Mouse (Mus musculus) midbrain, embryonic 13.5 days (tissue): ENCODE results near the gene Izumo4. TPM values are rescaled to one million over a fixed set of nuclear protein-coding genes. Genes with fewer than 3 reads are reported as not detected.
A peak's percentile ranks its signal among the peaks of the same experiment; 100 is the strongest.

Experiments used
- ATAC-seq: fragments of 200-750 bp; cut with Nextera tagmentation; 2 replicates; pipeline ENCODE4 v1.8.0; 2017; ENCODE audit warnings: mild to moderate bottlenecking, moderate TSS enrichment, moderate library complexity
- H3K27ac ChIP-seq: fragments of 300-500 bp; sonication (generic); 2 replicates; pipeline ENCODE4 v1.5.1; 2015; ENCODE audit warnings: inconsistent platforms, mild to moderate bottlenecking, moderate library complexity
- H3K27me3 ChIP-seq: fragments of 300-500 bp; sonication (generic); 2 replicates; pipeline ENCODE4 v1.6.1; 2015; ENCODE audit warnings: mild to moderate bottlenecking, inconsistent platforms
- H3K36me3 ChIP-seq: fragments of 300-500 bp; sonication (generic); 2 replicates; pipeline ENCODE4 v1.6.1; 2015; ENCODE audit warnings: mild to moderate bottlenecking, inconsistent platforms
- H3K4me1 ChIP-seq: fragments of 300-500 bp; sonication (generic); replicated peaks from 2 replicates; pipeline ENCODE4 v1.6.1; 2015; ENCODE audit warnings: inconsistent platforms
- H3K4me2 ChIP-seq: fragments of 300-500 bp; sonication (generic); replicated peaks from 2 replicates; pipeline ENCODE4 v1.6.1; 2015; ENCODE audit warnings: moderate library complexity, mild to moderate bottlenecking, inconsistent platforms
- H3K4me3 ChIP-seq: fragments of 300-500 bp; sonication (generic); replicated peaks from 2 replicates; pipeline ENCODE4 v1.5.1; 2015; ENCODE audit warnings: mild to moderate bottlenecking, inconsistent platforms
- H3K9ac ChIP-seq: fragments of 300-500 bp; sonication (generic); replicated peaks from 2 replicates; pipeline ENCODE4 v1.6.1; 2015; ENCODE audit warnings: mild to moderate bottlenecking, inconsistent platforms
- H3K9me3 ChIP-seq: fragments of 300-500 bp; sonication (generic); 2 replicates; pipeline ENCODE4 v1.6.1; 2016; ENCODE audit warnings: mild to moderate bottlenecking, inconsistent platforms
- WGBS: fragments of 180-500 bp; shearing (Covaris S2); methylation state at CpG from one replicate; pipeline ENCODE4 v1.1.7; 2015; 5-methylcytosine and 5-hydroxymethylcytosine counted together
- polyA plus RNA-seq: library from polyadenylated mRNA; unstranded; fragments of >200 nt; fragmentation: Nextera tagmentation; extraction: Ambion mirVana; gene quantifications from 2 replicates; pipeline ENCODE4 v1.2.1, GENCODE M21; 2015

The Izumo4 gene
- polyA plus RNA-seq, 1 experiment from 2014 or later, result 39.2 TPM

GRCm38 (mm10) chr10:80679556-80680259, 22.3 kb upstream of the Izumo4 start:
- peak overlapping the region; percentile 98; the same call in 1 of the 2 replicates for H3K27ac ChIP-seq
- peaks cover 39% of the 10 kb centered on the region for H3K4me1 ChIP-seq
- no peak overlapping the region for H3K4me3 ChIP-seq
- H3K4me2 ChIP-seq, result no peak overlapping the region
- peaks cover 16% of the 10 kb centered on the region for H3K36me3 ChIP-seq
- H3K9ac ChIP-seq, result peak overlapping the region; percentile 41
- no peaks in the 10 kb centered on the region for H3K9me3 ChIP-seq
- no peak for ATAC-seq
- WGBS, result 61% methylated on average over 9 of the region's 9 CpGs
- no peaks in the 10 kb centered on the region for H3K27me3 ChIP-seq

GRCm38 (mm10) chr10:80680260-80680696, 21.7 kb upstream of the Izumo4 start:
- 88% methylated on average over 2 of the region's 2 CpGs for WGBS
- Histone ChIP-seq H3K36me3 (peaks cover 22% of the 10 kb centered on the region), H3K9me3 (no peaks in the 10 kb centered on the region), H3K4me1 (peaks cover 34% of the 10 kb centered on the region), H3K4me3 (no peak overlapping the region), H3K27ac (no peak overlapping the region), H3K27me3 (no peaks in the 10 kb centered on the region), H3K4me2 (no peak overlapping the region), H3K9ac (no peak overlapping the region)
- no peak for ATAC-seq

- Histone ChIP-seq H3K4me1 (peaks cover 29% of the 10 kb centered on the region), H3K4me3 (no peak overlapping the region), H3K9me3 (no peaks in the 10 kb centered on the region), H3K27me3 (no peaks in the 10 kb centered on the region), H3K9ac (no peak overlapping the region), H3K4me2 (no peak overlapping the region), H3K36me3 (peaks cover 39% of the 10 kb centered on the region), H3K27ac (no peak overlapping the region)
- ATAC-seq, result no peak
- 95% methylated on average over 6 of the region's 6 CpGs for WGBS
Measured at GRCm38 (mm10) chr10:80682003-80682402, 20.0 kb upstream of the Izumo4 start.

GRCm38 (mm10) chr10:80683647-80684046, 18.3 kb upstream of the Izumo4 start:
- Histone ChIP-seq H3K27ac (no peak overlapping the region), H3K4me3 (no peak overlapping the region), H3K4me1 (peaks cover 13% of the 10 kb centered on the region), H3K4me2 (no peak overlapping the region), H3K9ac (no peak overlapping the region), H3K27me3 (no peaks in the 10 kb centered on the region), H3K9me3 (no peaks in the 10 kb centered on the region), H3K36me3 (peaks cover 53% of the 10 kb centered on the region)
- ATAC-seq, result no peak
- 92% methylated on average over 1 of the region's 1 CpGs for WGBS

DNA sequence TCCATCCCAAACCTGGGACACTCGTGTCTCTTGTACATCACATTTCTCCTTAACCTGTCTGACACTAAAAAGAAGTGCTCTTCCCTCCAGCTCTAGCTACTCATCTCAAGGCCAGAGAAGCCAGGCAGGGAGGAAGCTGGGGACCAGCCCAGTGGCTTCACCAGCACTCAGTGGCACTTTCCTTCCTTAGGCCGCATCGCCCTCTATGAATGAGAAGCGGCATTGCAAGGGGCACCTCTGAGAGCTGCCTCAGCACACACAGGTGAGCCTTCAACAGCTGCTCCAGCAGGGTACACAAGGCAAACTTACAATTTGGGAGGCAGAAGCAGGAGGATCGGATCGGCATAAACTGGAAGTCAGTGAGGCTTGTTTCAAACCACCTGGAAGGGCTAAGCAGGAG, 17.8 kb upstream of the Izumo4 start:
- H3K27ac ChIP-seq, result no peak overlapping the region
- H3K9me3 ChIP-seq, result no peaks in the 10 kb centered on the region
- ATAC-seq, result no peak
- no peaks in the 10 kb centered on the region for H3K27me3 ChIP-seq
- no peak overlapping the region for H3K4me2 ChIP-seq
- H3K4me3 ChIP-seq, result no peak overlapping the region
- H3K4me1 ChIP-seq, result peaks cover 7% of the 10 kb centered on the region
- WGBS, result 54% methylated on average over 6 of the region's 6 CpGs
- H3K9ac ChIP-seq, result no peak overlapping the region
- H3K36me3 ChIP-seq, result peaks cover 58% of the 10 kb centered on the region

DNA sequence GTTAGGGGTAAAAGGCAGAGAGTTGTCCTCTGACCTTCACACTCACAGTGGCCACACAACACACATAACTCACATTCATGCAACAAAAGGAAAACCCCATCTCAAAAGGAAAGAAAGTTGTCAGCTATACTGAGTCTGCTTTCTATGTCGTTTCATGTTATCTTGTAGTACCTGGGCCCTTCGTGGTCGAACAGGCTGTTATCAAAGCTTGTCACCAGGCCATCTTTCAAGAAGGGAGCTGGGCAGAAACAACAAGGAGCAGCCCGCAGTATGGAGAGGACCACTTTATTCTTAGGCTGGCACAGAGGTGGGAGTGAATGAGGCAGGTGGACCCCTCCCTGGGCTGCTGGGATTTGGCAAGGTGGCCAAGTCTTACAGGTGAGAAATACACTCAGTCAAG, 17.0 kb upstream of the Izumo4 start:
- ATAC-seq, result no peak
- Histone ChIP-seq H3K4me2 (no peak overlapping the region), H3K9me3 (no peaks in the 10 kb centered on the region), H3K36me3 (peaks cover 66% of the 10 kb centered on the region), H3K4me1 (no peaks in the 10 kb centered on the region), H3K27ac (no peak overlapping the region), H3K9ac (no peak overlapping the region), H3K27me3 (no peaks in the 10 kb centered on the region), H3K4me3 (no peak overlapping the region)
- 92% methylated on average over 4 of the region's 4 CpGs for WGBS

- no peaks in the 10 kb centered on the region for H3K9me3 ChIP-seq
- no peak overlapping the region for H3K27ac ChIP-seq
- 95% methylated on average over 3 of the region's 3 CpGs for WGBS
- no peak overlapping the region for H3K4me2 ChIP-seq
- no peaks in the 10 kb centered on the region for H3K4me1 ChIP-seq
- H3K36me3 ChIP-seq, result peaks cover 82% of the 10 kb centered on the region
- no peaks in the 10 kb centered on the region for H3K27me3 ChIP-seq
- no peak overlapping the region for H3K4me3 ChIP-seq
- ATAC-seq, result no peak
- H3K9ac ChIP-seq, result no peak overlapping the region
Measured at GRCm38 (mm10) chr10:80686617-80687016, 15.4 kb upstream of the Izumo4 start.

GRCm38 (mm10) chr10:80687850-80688249, 14.1 kb upstream of the Izumo4 start:
- WGBS, result 44% methylated on average over 5 of the region's 5 CpGs
- Histone ChIP-seq H3K36me3 (peaks cover 82% of the 10 kb centered on the region), H3K9ac (no peak overlapping the region), H3K4me3 (no peak overlapping the region), H3K4me1 (no peaks in the 10 kb centered on the region), H3K9me3 (no peaks in the 10 kb centered on the region), H3K27me3 (no peaks in the 10 kb centered on the region), H3K27ac (no peak overlapping the region), H3K4me2 (no peak overlapping the region)
- ATAC-seq, result peak; percentile 51; the same call in 1 of the 2 replicates

GRCm38 (mm10) chr10:80692249-80693165, 9.5 kb upstream of the Izumo4 start:
- no peaks in the 10 kb centered on the region for H3K27me3 ChIP-seq
- WGBS, result 84% methylated on average over 14 of the region's 14 CpGs

GRCm38 (mm10) chr10:80693401-80694045, 8.5 kb upstream of the Izumo4 start:
- no peak for ATAC-seq
- no peak overlapping the region for H3K4me2 ChIP-seq
- H3K27me3 ChIP-seq, result no peaks in the 10 kb centered on the region
- 93% methylated on average over 12 of the region's 12 CpGs for WGBS
- H3K36me3 ChIP-seq, result peaks cover 51% of the 10 kb centered on the region
- no peak overlapping the region for H3K4me3 ChIP-seq
- peaks cover 16% of the 10 kb centered on the region for H3K4me1 ChIP-seq
- H3K9me3 ChIP-seq, result no peaks in the 10 kb centered on the region
- H3K27ac ChIP-seq, result no peak overlapping the region
- no peak overlapping the region for H3K9ac ChIP-seq

More at GRCm38 (mm10) chr10:80692249-80693165, 9.5 kb upstream of the Izumo4 start:
- no peaks in the 10 kb centered on the region for H3K9me3 ChIP-seq
- ATAC-seq, result no peak
- no peak overlapping the region for H3K27ac ChIP-seq
- no peak overlapping the region for H3K4me2 ChIP-seq
- peaks cover 9% of the 10 kb centered on the region; the same call in 1 of the 2 replicates for H3K4me1 ChIP-seq
- H3K36me3 ChIP-seq, result peaks cover 59% of the 10 kb centered on the region
- H3K4me3 ChIP-seq, result no peak overlapping the region
- H3K9ac ChIP-seq, result no peak overlapping the region

- 88% methylated on average over 13 of the region's 13 CpGs for WGBS
- H3K27ac ChIP-seq, result no peak overlapping the region
- H3K4me3 ChIP-seq, result no peak overlapping the region
- H3K4me2 ChIP-seq, result no peak overlapping the region
- peaks cover 43% of the 10 kb centered on the region for H3K36me3 ChIP-seq
- ATAC-seq, result no peak
- H3K9me3 ChIP-seq, result no peaks in the 10 kb centered on the region
- no peak overlapping the region for H3K9ac ChIP-seq
- H3K4me1 ChIP-seq, result peaks cover 17% of the 10 kb centered on the region
- H3K27me3 ChIP-seq, result no peaks in the 10 kb centered on the region
Measured at GRCm38 (mm10) chr10:80694159-80694938, 7.6 kb upstream of the Izumo4 start.
